Comparison of ENCODE assay signal across 8 mouse cellular contexts in the genomic region with DNA sequence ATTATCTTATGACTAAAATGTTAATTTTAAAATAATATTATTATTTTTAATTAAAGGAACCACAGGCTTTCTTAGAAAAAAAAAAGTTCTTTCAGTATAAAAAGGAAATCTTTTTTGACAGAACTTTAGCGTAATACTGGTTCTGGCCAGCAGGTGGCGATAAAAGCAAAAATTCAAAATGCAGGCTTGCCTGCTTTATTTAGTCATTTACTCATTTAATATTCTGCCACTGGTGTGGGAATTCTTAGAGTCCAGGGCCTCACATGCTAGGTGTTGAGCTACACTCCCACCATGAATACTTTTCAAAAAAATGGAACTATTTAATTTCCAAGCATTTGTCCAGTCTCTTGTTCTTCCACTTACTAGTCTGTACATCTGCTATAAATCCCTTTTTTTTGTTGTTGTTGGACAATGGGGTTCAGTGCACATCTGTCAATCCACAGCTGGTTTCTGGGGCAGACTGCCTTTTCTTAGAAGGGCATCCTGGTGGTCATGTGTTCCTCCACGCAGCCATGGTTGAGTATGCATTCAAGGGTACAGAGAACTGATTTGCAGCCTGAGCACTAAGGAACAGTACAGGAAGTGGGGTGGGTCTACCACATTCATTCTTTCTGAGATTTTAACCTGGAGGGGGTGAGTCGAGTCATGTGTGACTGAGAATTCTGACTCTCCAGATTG. TPM values are rescaled to one million over a fixed set of nuclear protein-coding genes. Genes with fewer than 3 reads are reported as not detected.
DNase-seq lines count a peak whose midpoint lies in the region; TF ChIP-seq lines count a peak whose summit lies in the region.

No protein-coding gene starts in this region.

- no peak for TF ChIP-seq POLR2A in cerebellum, adult 2 months (IDR thresholded peaks at IDR 0.05; ENCODE audit: borderline replicate concordance, insufficient read depth, low read length)

- TF ChIP-seq CTCF in cerebellum, adult 2 months (IDR thresholded peaks at IDR 0.05; ENCODE audit: borderline replicate concordance, insufficient read depth, low read depth, low read length): no peak

- H3K27ac ChIP-seq in cerebellum, adult 2 months (ENCODE audit: insufficient read depth, low read length): no peak overlapping the region

- no peaks in the 10 kb centered on the region for H3K27me3 ChIP-seq in cerebellum, adult 2 months (ENCODE audit: control insufficient read depth, insufficient read depth, low read length)

- 19% methylated on average over 4 of the region's 4 CpGs for WGBS in cerebellum, adult 2 months

- DNase-seq in cerebellum, adult 2 months: peak; percentile 42 to 73
- no peak for DNase-seq in cerebellum, adult 9-11 months
- peak; percentile 84 for DNase-seq in 3T3-L1 (ENCODE audit: low read depth, low spot score)
- DNase-seq in adrenal gland, postnatal 14 days: peak; percentile 75
- peak; percentile 41 for DNase-seq in fibroblast of lung, adult 2 months (ENCODE audit: low read depth)
- peak; percentile 79 for DNase-seq in kidney, postnatal 10 days
- DNase-seq in lung, postnatal 10 days: peak; percentile 78
- peak; percentile 33 to 71 for DNase-seq in spleen, postnatal 14 days (ENCODE audit: low spot score in 2 of 2)

- H3K4me1 ChIP-seq in cerebellum, adult 2 months (ENCODE audit: control insufficient read depth, insufficient read depth, low read length): no peaks in the 10 kb centered on the region

- H3K4me3 ChIP-seq in cerebellum, adult 2 months (replicated peaks; ENCODE audit: insufficient read depth, low read depth, low read length): no peak overlapping the region

RNA-seq across cellular contexts. Expression of a gene that starts 30.6 kb away (rescaled TPM):
- polyA plus RNA-seq in cerebellum, adult 2 months (2012; rRNA removed): 86.8 and 93.3 TPM in 2 replicates
- 157 and 179 TPM in 2 replicates for total RNA-seq in adrenal gland, postnatal 14 days (2021)
